In genomic region chr7:96833012-96833411, GRCm38 (mm10) we compare ENCODE assay signal across 10 mouse cellular contexts.
DNase-seq lines count a peak whose midpoint lies in the region; ATAC-seq and TF ChIP-seq lines count a peak whose summit lies in the region.
"Had no signal": no experiment of that assay in that cellular context is flagged by ENCODE, and none has a peak within 500 bp of the region (broad histone marks: within the 10 kb centered on the region; RNA-seq: fewer than 3 reads in every experiment).

No protein-coding gene starts in this region.

- DNase-seq in embryonic facial prominence, embryonic 10.5 days (ENCODE audit: low spot score), result no peak
- DNase-seq in lung, adult 2 months, result no peak
- no peak for DNase-seq in adrenal gland, postnatal 4 days (ENCODE audit: low spot score in 2 of 2)
- no peak for DNase-seq in kidney, postnatal 4 days

- peaks cover 13% of the 10 kb centered on the region for H3K36me3 ChIP-seq in embryonic facial prominence, embryonic 12.5 days
- H3K36me3 ChIP-seq in embryonic facial prominence, embryonic 10.5 days (replicated peaks), result peaks cover 60% of the 10 kb centered on the region
- no peaks in the 10 kb centered on the region for H3K36me3 ChIP-seq in lung, embryonic 16.5 days (ENCODE audit: control insufficient read depth, insufficient read depth, low read length)
- peaks cover 3% of the 10 kb centered on the region for H3K36me3 ChIP-seq in forebrain, embryonic 16.5 days (ENCODE audit: control insufficient read depth, insufficient read depth)
- H3K36me3 ChIP-seq in neural tube, embryonic 14.5 days (ENCODE audit: control insufficient read depth, insufficient read depth, low read length), result no peaks in the 10 kb centered on the region
- H3K36me3 ChIP-seq: G1E had no signal

- H3K4me2 ChIP-seq in embryonic facial prominence, embryonic 12.5 days (replicated peaks), result no peak overlapping the region
- H3K4me2 ChIP-seq in lung, embryonic 16.5 days (ENCODE audit: low read depth, low read length), result no peak overlapping the region
- no peak overlapping the region for H3K4me2 ChIP-seq in forebrain, embryonic 16.5 days (ENCODE audit: low read length)
- no peak overlapping the region for H3K4me2 ChIP-seq in neural tube, embryonic 14.5 days (ENCODE audit: low read depth, low read length)
- H3K4me2 ChIP-seq: limb, embryonic 13.5 days had no signal

- TF ChIP-seq CTCF in lung, adult 2 months (IDR thresholded peaks at IDR 0.05; ENCODE audit: insufficient read depth, low read length), result no peak

- 0 out of 2 replicates have a peak, but pooled peaks cover 3% of the 10 kb centered on the region for H3K9me3 ChIP-seq in embryonic facial prominence, embryonic 12.5 days
- H3K9me3 ChIP-seq in embryonic facial prominence, embryonic 10.5 days, result no peaks in the 10 kb centered on the region
- no peaks in the 10 kb centered on the region; the same call in 1 of the 2 replicates for H3K9me3 ChIP-seq in lung, embryonic 16.5 days (ENCODE audit: control insufficient read depth, low read length)
- no peaks in the 10 kb centered on the region for H3K9me3 ChIP-seq in forebrain, embryonic 16.5 days (ENCODE audit: control insufficient read depth, low read length)
- no peaks in the 10 kb centered on the region for H3K9me3 ChIP-seq in neural tube, embryonic 14.5 days (ENCODE audit: control insufficient read depth, low read length)

- peaks cover 12% of the 10 kb centered on the region for H3K4me1 ChIP-seq in embryonic facial prominence, embryonic 12.5 days
- peaks cover 37% of the 10 kb centered on the region for H3K4me1 ChIP-seq in embryonic facial prominence, embryonic 10.5 days
- peaks cover 13% of the 10 kb centered on the region for H3K4me1 ChIP-seq in lung, embryonic 16.5 days (replicated peaks; ENCODE audit: control insufficient read depth, insufficient read depth, low read length)
- H3K4me1 ChIP-seq in lung, adult 2 months (ENCODE audit: control insufficient read depth, insufficient read depth, low read length), result no peaks in the 10 kb centered on the region
- H3K4me1 ChIP-seq in forebrain, embryonic 16.5 days (replicated peaks; ENCODE audit: control insufficient read depth, insufficient read depth, low read length), result peaks cover 43% of the 10 kb centered on the region
- H3K4me1 ChIP-seq in neural tube, embryonic 14.5 days (ENCODE audit: control insufficient read depth, insufficient read depth, low read length), result peaks cover 10% of the 10 kb centered on the region

- 61% methylated on average over 3 of the region's 3 CpGs for WGBS in embryonic facial prominence, embryonic 12.5 days
- 72% methylated on average over 3 of the region's 3 CpGs for WGBS in embryonic facial prominence, embryonic 10.5 days
- 35% methylated on average over 3 of the region's 3 CpGs for WGBS in lung, embryonic 16.5 days
- WGBS in lung, adult 2 months, result 57% methylated on average over 3 of the region's 3 CpGs
- 11% methylated on average over 3 of the region's 3 CpGs for WGBS in forebrain, embryonic 16.5 days
- WGBS in neural tube, embryonic 14.5 days, result 38% methylated on average over 3 of the region's 3 CpGs

- no peak for ATAC-seq in embryonic facial prominence, embryonic 12.5 days (ENCODE audit: insufficient number of reproducible peaks, insufficient read depth, low FRiP score, low TSS enrichment)
- no peak for ATAC-seq in lung, embryonic 16.5 days (ENCODE audit: low read depth)
- ATAC-seq in forebrain, embryonic 16.5 days, result peak; percentile 43
- ATAC-seq in neural tube, embryonic 14.5 days (ENCODE audit: low read depth), result peak; percentile 18; the same call in 1 of the 2 replicates

- H3K4me3 ChIP-seq in embryonic facial prominence, embryonic 12.5 days, result no peak overlapping the region
- H3K4me3 ChIP-seq in embryonic facial prominence, embryonic 10.5 days, result no peak overlapping the region
- H3K4me3 ChIP-seq in lung, embryonic 16.5 days (ENCODE audit: low read length), result no peak overlapping the region
- no peak overlapping the region for H3K4me3 ChIP-seq in lung, adult 2 months (replicated peaks; ENCODE audit: extremely low read depth, low read depth, low read length)
- H3K4me3 ChIP-seq in forebrain, embryonic 16.5 days (replicated peaks; ENCODE audit: low read length), result no peak overlapping the region
- H3K4me3 ChIP-seq in neural tube, embryonic 14.5 days (ENCODE audit: low read depth, low read length), result no peak overlapping the region
- H3K4me3 ChIP-seq: limb, embryonic 13.5 days had no signal

- no peaks in the 10 kb centered on the region for H3K27me3 ChIP-seq in embryonic facial prominence, embryonic 12.5 days
- no peaks in the 10 kb centered on the region for H3K27me3 ChIP-seq in embryonic facial prominence, embryonic 10.5 days (replicated peaks; ENCODE audit: low read depth, poor library complexity, severe bottlenecking)
- H3K27me3 ChIP-seq in lung, embryonic 16.5 days (ENCODE audit: control insufficient read depth, insufficient read depth, low read depth, low read length), result no peaks in the 10 kb centered on the region
- no peaks in the 10 kb centered on the region for H3K27me3 ChIP-seq in forebrain, embryonic 16.5 days (replicated peaks; ENCODE audit: control insufficient read depth, insufficient read depth, low read length)
- no peaks in the 10 kb centered on the region for H3K27me3 ChIP-seq in neural tube, embryonic 14.5 days (ENCODE audit: control insufficient read depth, insufficient read depth, low read length)
- H3K27me3 ChIP-seq: limb, embryonic 13.5 days had no signal

- 0 out of 2 replicates have a peak overlapping the region, but pooled peaks have one; percentile 5 for H3K27ac ChIP-seq in embryonic facial prominence, embryonic 12.5 days
- H3K27ac ChIP-seq in embryonic facial prominence, embryonic 10.5 days (replicated peaks), result no peak overlapping the region
- 0 out of 2 replicates have a peak overlapping the region, but pooled peaks have one; percentile 12 for H3K27ac ChIP-seq in lung, embryonic 16.5 days (ENCODE audit: low read length)
- peak overlapping the region; percentile 78 for H3K27ac ChIP-seq in forebrain, embryonic 16.5 days (ENCODE audit: low read length)
- H3K27ac ChIP-seq in neural tube, embryonic 14.5 days (ENCODE audit: low read depth, low read length), result no peak overlapping the region
- H3K27ac ChIP-seq: limb, embryonic 13.5 days had no signal

- H3K9ac ChIP-seq in embryonic facial prominence, embryonic 12.5 days, result no peak overlapping the region
- H3K9ac ChIP-seq in lung, embryonic 16.5 days (ENCODE audit: low read length), result no peak overlapping the region
- no peak overlapping the region for H3K9ac ChIP-seq in forebrain, embryonic 16.5 days (replicated peaks; ENCODE audit: low read depth, low read length)
- no peak overlapping the region for H3K9ac ChIP-seq in neural tube, embryonic 14.5 days (replicated peaks; ENCODE audit: low read depth, low read length)
- H3K9ac ChIP-seq: limb, embryonic 13.5 days had no signal

- no peak for TF ChIP-seq POLR2A in lung, adult 2 months (IDR thresholded peaks at IDR 0.05; ENCODE audit: borderline replicate concordance, extremely low read depth, low read depth, low read length)

Comparison
In these comparisons a context has a peak if more than half of its experiments do, and no peak if none do; other contexts are left out.
1. H3K27ac ChIP-seq: peak in embryonic facial prominence, embryonic 12.5 days (single experiment), lung, embryonic 16.5 days (single experiment) and forebrain, embryonic 16.5 days (single experiment); none in embryonic facial prominence, embryonic 10.5 days (single experiment) and neural tube, embryonic 14.5 days (single experiment).
2. ATAC-seq: peak in forebrain, embryonic 16.5 days (single experiment) and neural tube, embryonic 14.5 days (single experiment); none in embryonic facial prominence, embryonic 12.5 days (single experiment) and lung, embryonic 16.5 days (single experiment).